Mouse (Mus musculus): ENCODE results near the gene Fgf4.

DNA sequence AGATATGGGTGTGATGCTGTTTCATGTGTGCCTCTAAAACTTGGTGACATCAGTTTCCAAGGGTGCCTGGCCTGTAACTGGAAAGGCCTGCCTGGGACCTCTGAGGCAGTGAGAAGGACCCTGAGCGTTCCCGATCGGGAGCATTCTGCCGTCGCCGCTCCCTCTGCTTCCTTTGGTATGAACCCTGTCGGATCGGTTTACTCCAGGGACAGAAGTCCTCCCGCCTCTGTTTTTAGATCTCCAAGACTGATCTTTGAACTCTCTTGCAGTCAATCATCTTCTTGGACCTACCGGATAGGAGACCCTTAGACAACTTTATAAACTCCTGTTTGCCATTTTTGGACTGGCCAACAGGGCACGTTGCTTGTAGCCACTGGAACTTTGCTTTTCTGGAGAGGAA, 16.0 kb downstream of the Fgf4 start:
- TF ChIP-seq GATA1 (IDR thresholded peaks at IDR 0.05; ENCODE audit: low read length) (no peak), TAL1 (IDR thresholded peaks at IDR 0.05; ENCODE audit: low read length) (no peak)

All from erythroblast, embryonic 14.5 days (primary cell).